Mouse (Mus musculus) lung, postnatal 4 days (tissue): Measurements from ENCODE around the gene Zfand3.

ENCODE experiments used
- DNase-seq, 2 experiments: peaks; one replicate each; pipeline ENCODE4 v3.0.0; 2021

Zfand3 gene

DNA sequence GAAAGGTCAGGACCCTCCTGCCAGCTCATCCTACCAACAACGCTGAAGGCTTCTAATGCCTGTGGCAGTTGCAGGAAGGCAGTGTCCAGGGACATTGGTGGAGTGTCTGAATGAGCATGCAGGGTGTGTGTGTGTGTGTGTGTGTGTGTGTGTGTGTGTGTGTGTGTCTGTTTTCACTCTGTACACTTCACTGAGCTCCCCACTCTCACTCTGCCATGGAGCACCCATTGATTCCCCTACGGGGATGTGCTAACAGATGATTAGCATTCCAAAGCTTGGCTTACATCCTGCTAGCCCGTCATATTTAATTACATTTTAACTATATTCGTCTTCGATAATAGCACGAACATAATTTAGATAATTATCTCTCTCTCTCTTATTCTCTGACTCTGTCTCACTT is 232.1 kb downstream of the Zfand3 start:
- no peak for DNase-seq

DNA sequence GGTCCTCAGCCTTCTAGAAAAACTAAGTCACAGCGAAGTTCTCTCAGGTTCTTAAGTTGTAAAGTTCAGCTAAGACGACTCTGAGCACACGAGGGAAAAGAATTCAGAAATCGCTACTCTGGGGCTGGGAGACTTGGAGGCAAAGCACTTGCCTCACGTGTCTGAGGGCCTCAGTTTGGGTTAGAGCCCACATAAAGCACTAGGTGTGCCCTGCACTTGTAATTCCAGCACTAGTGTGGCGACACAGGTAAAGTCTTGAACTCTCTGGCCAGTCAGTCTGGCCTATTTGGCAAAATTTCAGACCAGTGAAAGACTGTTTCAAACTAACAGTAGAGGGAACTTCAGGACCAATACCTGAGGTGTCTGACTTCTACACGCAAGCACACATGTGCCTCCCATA is 233.1 kb downstream of the Zfand3 start:
- peak; percentile 17 to 59 for DNase-seq

DNA sequence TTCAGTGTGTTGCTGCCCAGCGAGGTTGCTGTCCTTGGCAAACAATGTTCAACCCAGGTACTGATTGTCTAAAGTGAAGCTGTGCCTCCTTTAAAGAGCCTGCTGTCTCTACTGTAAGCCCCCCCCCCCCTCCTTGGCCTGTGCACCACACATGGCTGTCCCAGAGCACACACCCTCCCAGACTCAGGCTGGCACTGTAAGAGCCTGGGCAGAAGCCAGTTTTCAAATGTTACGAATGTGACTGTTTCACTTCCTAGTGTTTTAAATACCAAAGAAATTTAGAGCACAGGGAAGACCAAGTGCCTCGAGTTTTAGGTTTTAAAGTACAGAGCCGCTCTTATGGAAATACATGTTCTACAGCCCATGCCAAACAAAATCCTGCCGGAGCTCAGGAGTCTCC is 234.9 kb downstream of the Zfand3 start:
- no peak for DNase-seq

DNA sequence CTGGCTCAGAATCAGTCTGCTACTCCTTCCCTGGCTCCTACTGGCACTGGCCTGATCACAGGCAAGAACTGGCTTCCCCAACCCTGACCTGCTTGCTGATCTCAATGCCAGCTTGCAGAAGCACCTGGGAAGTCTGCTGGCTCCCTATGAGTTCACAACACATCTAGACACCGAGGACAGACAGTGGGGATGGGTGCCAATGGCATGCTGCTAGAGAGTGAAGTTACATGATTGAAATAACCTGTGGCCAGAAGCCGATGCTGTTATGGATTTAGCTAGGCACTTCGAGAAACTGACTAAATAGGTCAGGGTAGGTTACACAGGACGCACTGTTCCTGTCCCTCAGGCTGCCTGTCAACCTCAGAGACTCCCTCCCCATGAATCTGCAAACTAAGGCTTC is 236.1 kb downstream of the Zfand3 start:
- DNase-seq = no peak

DNA sequence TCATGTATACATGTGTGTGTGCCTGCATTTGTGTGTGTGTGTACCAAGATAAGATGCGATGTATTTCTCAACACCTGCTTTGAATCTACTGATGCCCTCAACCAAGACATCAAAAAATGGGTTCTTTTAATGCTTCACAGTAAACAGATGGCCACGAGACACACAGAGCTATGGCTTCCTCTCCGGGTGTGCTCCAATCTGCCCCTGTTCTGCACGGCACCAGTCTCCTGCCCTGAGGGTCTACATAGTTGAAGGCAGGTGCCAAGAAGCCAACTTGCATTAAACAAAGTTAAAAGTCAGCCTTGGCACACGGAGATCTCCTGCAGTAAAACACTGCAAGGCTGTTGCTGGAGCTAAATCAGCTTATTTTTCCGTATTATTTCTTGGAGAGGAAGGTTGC is 236.5 kb downstream of the Zfand3 start:
- DNase-seq = no peak

DNA sequence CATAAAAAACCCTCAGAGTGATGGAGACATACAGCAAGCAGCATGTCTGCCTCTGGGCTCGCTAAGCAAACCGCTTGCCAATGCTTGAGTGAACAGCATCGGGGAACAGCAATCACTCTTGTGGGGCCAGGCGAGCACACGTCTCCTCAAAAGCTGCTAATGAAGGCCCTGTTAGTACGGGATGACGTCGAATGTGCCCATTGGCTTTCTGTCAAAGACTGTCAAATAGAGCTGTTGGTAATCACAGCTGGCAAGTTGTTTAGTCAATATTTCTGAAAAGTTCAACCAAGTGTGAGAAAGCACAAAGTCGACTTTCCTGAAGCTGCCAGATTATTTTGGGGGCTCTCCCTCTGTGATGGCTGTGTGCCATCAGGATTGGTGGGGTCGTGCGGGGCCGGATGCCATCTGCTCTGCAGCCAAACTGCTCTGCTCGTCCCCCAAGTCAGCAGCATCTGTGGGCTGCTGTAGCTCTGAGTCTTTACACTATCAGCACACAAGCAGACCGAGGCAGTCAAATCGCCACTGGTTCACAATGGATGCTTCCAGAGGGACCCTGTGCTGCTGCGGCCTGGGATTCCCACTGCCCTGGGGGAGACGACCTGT is 237.3 kb downstream of the Zfand3 start:
- DNase-seq = no peak

DNA sequence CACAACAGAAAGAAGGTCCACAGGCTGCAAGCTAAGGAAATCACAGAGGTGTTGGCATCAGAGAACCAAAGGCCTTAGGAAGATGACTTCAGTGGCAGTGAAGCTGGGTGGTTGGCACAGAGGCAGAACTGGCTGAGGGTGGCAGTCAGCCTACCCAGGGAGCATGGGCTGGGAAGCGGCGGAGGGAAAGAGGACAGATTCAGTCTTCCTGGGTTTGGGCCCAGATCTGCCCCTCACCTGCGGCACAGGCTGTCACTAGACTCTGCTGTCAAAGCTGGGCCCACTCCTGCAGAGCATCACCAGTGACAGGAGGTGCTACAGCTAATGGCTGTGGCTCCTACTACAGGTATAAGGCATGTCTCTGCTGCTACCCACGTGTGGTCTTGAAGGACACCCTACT is 238.1 kb downstream of the Zfand3 start:
- DNase-seq = no peak

DNA sequence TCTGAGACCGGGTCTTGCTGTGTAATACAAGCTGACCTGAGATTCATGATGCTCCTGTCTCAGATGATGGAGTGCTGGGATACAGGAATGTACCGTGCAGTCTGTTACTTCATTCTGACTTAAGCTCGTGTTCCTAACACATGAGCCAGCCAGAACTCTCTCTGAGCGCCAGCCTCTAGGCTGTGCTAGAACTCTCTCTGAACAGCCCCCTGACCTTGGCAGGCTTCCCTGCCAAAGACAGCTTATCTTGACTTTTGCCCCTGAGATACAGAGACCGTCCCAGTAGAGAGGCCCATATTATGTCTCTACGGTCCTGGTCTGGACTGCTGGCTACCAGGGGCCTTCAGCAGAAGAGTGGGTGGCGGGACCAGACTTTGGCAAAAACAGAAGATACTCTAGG is 239.0 kb downstream of the Zfand3 start:
- no peak for DNase-seq

DNA sequence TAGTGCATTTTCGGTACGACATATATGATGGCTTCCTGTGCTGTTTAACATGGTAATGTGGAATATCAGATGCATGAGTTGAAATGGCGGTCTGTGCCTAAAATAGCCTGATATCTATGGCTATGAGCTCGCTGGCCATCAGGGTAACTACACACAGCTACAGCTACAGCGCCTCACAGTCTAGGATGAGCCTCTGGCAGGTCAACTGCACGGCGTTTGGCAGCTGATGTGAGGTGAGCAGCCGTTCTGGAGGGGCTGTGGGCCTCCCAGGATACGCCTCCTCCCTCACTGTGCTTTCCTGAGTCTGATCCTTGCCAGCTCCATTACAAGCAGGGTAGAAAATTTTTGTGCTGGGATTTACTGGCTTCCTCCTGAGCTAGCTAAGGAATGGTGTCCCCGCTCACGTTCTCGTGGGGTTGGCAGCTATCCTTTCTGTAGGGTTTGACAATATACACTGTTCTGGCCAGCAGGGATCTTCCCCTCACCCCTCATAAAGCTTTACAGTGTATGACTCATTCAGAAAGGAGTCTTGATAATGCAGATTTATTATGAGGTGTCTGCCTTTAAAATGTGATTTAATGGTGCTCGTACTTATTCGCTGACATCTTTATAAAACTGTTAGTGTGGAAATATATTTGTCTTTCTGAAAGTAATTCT is 240.2 kb downstream of the Zfand3 start:
- DNase-seq = no peak

DNA sequence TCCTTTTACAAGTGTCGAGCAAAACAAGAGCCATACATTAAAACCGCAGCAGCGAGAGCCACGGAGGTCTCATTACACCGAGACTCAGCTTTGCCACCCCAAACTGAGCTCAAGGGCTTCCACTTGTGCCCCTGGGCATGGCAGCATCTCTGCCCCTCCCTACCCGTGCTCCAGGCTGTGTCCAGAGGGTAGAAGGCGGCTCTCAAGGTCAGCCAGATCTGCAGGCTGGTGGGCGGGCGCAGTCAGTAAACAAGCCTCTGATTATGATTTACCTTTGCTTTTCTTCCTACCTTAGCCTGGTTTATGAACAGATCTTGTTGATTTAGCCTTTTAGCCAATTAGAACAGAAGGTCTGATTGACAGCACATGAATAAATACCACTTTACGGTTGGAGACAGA is 240.8 kb downstream of the Zfand3 start:
- no peak for DNase-seq

DNA sequence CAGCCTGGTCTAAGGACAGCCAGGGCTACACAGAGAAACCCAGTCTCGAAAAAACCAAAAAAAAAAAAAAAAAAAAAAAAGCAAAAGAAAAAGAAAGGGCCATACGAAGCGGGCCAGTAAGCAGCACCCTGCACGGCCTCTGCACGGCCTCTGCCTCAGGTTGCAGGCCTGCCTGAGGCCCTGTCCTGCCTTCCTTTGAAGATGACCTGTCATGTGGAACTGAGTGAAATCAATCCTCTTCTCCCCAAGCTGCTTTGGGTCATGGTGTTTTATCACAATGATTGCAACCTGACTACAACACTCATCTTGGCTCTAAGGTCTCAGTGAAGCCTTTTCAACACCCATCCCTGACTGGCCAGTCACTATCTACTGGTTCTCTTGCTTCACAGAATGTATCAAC is 248.5 kb downstream of the Zfand3 start:
- no peak for DNase-seq

DNA sequence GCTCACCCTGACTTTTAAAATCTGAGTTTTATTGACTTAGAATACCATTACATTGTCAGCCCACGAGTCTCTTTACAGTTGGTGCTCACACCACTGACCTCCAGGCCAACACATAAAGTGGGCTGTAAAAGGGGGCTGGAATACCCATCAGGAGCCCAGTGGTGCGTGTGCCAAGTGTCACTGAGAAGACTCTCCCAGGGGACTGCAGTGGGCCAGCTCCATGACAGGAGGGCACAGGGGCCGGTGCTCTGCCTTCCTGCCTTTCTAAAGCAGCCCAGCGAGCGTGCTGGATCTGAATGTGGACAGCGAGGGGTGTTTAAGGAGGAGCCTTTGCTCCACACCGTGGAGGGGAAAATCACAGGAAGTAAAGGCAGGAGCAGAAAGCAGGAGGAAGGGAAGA is 249.4 kb downstream of the Zfand3 start:
- DNase-seq = no peak

DNA sequence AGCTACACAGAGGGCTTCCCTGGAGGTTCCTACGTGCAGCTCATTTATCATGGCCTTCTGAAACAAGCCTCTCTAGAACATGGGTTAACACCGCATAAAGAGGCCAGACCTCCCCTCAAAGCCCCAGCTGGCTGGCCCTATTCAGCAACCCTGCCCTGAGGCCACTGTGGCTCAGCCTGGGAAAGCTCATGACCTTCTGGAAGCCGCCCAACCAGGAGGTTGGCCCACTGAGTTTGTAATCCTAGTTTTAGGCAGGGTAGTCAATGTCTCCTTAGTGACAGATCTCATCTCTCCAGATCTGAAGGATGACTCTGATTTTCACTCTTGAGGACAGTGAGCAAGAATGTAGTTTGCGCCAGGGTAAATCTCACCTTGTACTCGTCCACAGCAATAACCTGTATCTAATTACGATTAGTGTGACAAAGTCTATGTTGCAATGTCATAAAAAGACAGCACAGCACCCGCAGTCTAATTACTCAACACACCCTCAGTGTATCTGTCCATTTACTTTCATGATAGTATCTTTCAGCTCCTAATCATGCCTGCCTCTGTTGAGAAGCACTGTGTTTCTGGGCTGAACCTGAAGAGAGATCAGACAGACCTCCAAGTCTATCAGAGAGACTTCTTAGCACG is 251.5 kb downstream of the Zfand3 start:
- no peak for DNase-seq

DNA sequence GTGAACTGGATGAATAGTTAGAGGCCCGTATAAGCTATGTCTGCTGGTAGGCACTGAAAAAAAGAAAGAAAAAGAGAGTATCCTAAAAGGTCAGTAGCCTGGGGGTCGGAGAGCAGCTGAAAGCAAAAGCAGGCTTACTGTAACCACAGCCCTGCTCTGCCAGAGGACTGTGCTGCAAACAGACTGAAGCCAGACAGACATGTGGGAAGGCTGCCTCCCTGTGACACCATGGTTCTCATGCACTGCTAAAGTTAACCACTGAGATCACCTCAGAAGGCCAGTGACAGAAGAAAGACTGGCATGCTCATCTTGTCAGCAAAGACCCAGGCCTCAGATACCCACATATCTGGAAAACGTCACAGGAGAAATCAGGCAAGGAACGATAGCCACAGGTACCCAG is 253.9 kb downstream of the Zfand3 start:
- no peak for DNase-seq

DNA sequence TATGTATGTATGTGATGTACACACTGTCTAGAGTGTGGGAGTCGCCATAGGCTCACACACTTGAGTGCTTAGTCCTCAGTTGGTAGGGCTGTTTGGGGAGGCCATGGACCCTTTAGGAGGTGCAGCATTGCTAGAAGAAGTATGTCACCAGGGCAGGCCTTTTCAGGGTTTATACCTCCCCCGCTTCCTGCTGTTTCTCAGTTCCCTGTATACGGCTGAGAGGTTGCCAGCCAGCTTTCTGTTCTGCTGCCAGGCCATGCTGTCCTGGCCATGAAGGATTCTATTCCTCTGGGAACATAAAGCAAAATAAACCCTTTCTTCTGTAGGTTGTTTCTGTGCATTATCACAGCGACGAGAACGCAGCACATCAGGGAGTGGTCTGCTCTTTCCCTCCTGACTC is 255.4 kb downstream of the Zfand3 start:
- DNase-seq = no peak
